In the genomic region with DNA sequence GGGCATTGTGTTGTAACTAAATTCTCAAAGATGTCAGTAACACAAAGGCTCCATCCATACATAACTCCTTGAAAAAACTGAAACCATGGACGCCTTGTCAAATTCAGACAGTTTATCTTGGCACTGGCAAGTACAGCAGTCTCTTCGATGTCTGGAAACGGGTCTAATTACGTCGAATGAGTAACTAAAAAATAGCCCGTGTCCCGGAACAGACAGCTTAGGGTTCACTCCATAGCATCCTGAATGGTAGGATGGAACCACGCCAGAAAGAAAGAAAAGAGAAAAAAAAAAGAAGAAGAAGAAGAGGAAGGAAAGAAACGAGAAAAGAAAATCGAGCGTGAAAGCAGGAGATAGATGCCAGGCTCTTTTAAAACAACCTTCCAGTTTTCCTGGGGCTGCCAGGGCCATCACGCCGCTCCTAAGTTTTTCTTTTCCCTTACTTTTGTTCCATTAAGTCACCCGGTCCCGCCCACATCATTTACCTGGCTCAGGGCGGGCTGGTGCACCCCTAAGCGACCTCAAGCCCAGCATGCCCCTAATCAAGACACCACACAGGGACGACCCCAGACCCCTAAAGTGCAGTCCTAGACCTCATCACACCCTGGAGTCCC, we compare ENCODE assay signal across 8 mouse cellular contexts. TPM values are rescaled to one million over a fixed set of nuclear protein-coding genes. Genes with fewer than 3 reads are reported as not detected.
DNase-seq lines count a peak whose midpoint lies in the region; ATAC-seq and TF ChIP-seq lines count a peak whose summit lies in the region.

No protein-coding gene starts in this region.

- H3K27ac ChIP-seq in kidney, adult 2 months (ENCODE audit: insufficient read depth, low read depth, low read length), result peak overlapping the region; percentile 72
- H3K27ac ChIP-seq in hindbrain, embryonic 12.5 days, result no peak overlapping the region
- H3K27ac ChIP-seq in midbrain, embryonic 14.5 days (replicated peaks; ENCODE audit: low read depth, low read length), result no peak overlapping the region

- TF ChIP-seq POLR2A in kidney, adult 2 months (IDR thresholded peaks at IDR 0.05; ENCODE audit: low read depth, low read length), result no peak

- peak overlapping the region; percentile 88 for H3K4me3 ChIP-seq in kidney, adult 2 months (ENCODE audit: insufficient read depth, low read depth, low read length)
- peak overlapping the region; percentile 60 for H3K4me3 ChIP-seq in hindbrain, embryonic 12.5 days
- peak overlapping the region; percentile 65 for H3K4me3 ChIP-seq in midbrain, embryonic 14.5 days (replicated peaks; ENCODE audit: low read depth, low read length)

- H3K9me3 ChIP-seq in hindbrain, embryonic 12.5 days (replicated peaks), result no peaks in the 10 kb centered on the region
- no peaks in the 10 kb centered on the region for H3K9me3 ChIP-seq in midbrain, embryonic 14.5 days (ENCODE audit: control insufficient read depth, low read length)

- peak overlapping the region; percentile 74 for H3K4me2 ChIP-seq in hindbrain, embryonic 12.5 days (replicated peaks)
- peak overlapping the region; percentile 83 for H3K4me2 ChIP-seq in midbrain, embryonic 14.5 days (ENCODE audit: low read length)

- 1% methylated on average over 18 of the region's 18 CpGs for WGBS in kidney, adult 2 months
- 6% methylated on average over 18 of the region's 18 CpGs for WGBS in hindbrain, embryonic 12.5 days
- 6% methylated on average over 18 of the region's 18 CpGs for WGBS in midbrain, embryonic 14.5 days

- H3K4me1 ChIP-seq in kidney, adult 2 months (ENCODE audit: control insufficient read depth, insufficient read depth, low read length), result peaks cover 14% of the 10 kb centered on the region
- peaks cover 3% of the 10 kb centered on the region; the same call in 1 of the 2 replicates for H3K4me1 ChIP-seq in hindbrain, embryonic 12.5 days
- H3K4me1 ChIP-seq in midbrain, embryonic 14.5 days (ENCODE audit: control insufficient read depth, insufficient read depth, low read length), result peaks cover 6% of the 10 kb centered on the region

- no peaks in the 10 kb centered on the region for H3K36me3 ChIP-seq in kidney, adult 2 months (ENCODE audit: control insufficient read depth, insufficient read depth, low read length)
- H3K36me3 ChIP-seq in hindbrain, embryonic 12.5 days, result no peaks in the 10 kb centered on the region
- no peaks in the 10 kb centered on the region for H3K36me3 ChIP-seq in midbrain, embryonic 14.5 days (ENCODE audit: control insufficient read depth, insufficient read depth, low read length)

- no peak; the same call in 1 of the 2 replicates for ATAC-seq in hindbrain, embryonic 12.5 days (ENCODE audit: low FRiP score)
- ATAC-seq in midbrain, embryonic 14.5 days (ENCODE audit: low FRiP score, low TSS enrichment), result no peak

- H3K27me3 ChIP-seq in kidney, adult 2 months (replicated peaks; ENCODE audit: control insufficient read depth, insufficient read depth, low read length), result no peaks in the 10 kb centered on the region
- peaks cover 16% of the 10 kb centered on the region for H3K27me3 ChIP-seq in hindbrain, embryonic 12.5 days
- peaks cover 5% of the 10 kb centered on the region for H3K27me3 ChIP-seq in midbrain, embryonic 14.5 days (ENCODE audit: control insufficient read depth, insufficient read depth, low read length)

- peak overlapping the region; percentile 60 for H3K9ac ChIP-seq in hindbrain, embryonic 12.5 days
- peak overlapping the region; percentile 64; the same call in 1 of the 2 replicates for H3K9ac ChIP-seq in midbrain, embryonic 14.5 days (replicated peaks; ENCODE audit: low read length)

- no peak for TF ChIP-seq CTCF in kidney, adult 2 months (conservative IDR thresholded peaks at IDR 0.05; ENCODE audit: insufficient read depth, insufficient read length, low read depth, low read length)

- DNase-seq in kidney, adult 2 months, result peak; percentile 42
- no peak for DNase-seq in kidney, adult 11 months
- DNase-seq in adipocyte (ENCODE audit: low spot score), result peak; percentile 17
- peak; percentile 12 for DNase-seq in midbrain, embryonic 14.5 days
- DNase-seq in gastrocnemius, adult 8-10 months (ENCODE audit: low spot score in 2 of 2), result no peak
- DNase-seq in thymus, postnatal 14 days, result no peak
- no peak for DNase-seq in T-cell, adult 2 months (ENCODE audit: low spot score)

RNA-seq across cellular contexts. Expression of a gene that starts 0.8 kb away (rescaled TPM):
- polyA plus RNA-seq in kidney, adult 2 months (2012; rRNA removed), result 37.1 and 43.1 TPM in 2 replicates
- polyA plus RNA-seq in hindbrain, embryonic 12.5 days (2016; fragmentation: Nextera tagmentation; extraction: Ambion mirVana), result 4.5 and 4.7 TPM in 2 replicates
- 1.7 and 2.6 TPM in 2 replicates for polyA plus RNA-seq in midbrain, embryonic 14.5 days (2014; fragmentation: Nextera tagmentation; extraction: Ambion mirVana)
- total RNA-seq in gastrocnemius, adult 8-10 months (2022), result 1 to 10 TPM; 2.3 to 3.6 (median 3.2) TPM

RNA-seq across cellular contexts. Expression of a gene that starts 31.0 kb away (rescaled TPM):
- polyA plus RNA-seq in kidney, adult 2 months (2012; rRNA removed), result 23.0 and 26.3 TPM in 2 replicates
- 67.4 and 69.5 TPM in 2 replicates for polyA plus RNA-seq in hindbrain, embryonic 12.5 days (2016; fragmentation: Nextera tagmentation; extraction: Ambion mirVana)
- 22.4 and 28.7 TPM in 2 replicates for polyA plus RNA-seq in midbrain, embryonic 14.5 days (2014; fragmentation: Nextera tagmentation; extraction: Ambion mirVana)
- total RNA-seq in gastrocnemius, adult 8-10 months (2022), result 1 to 10 TPM in 1 of 4 experiments, under 1 TPM in 3; 0.24 to 1.4 (median 0.77) TPM

Comparison
In these comparisons a context has a peak if more than half of its experiments do, and no peak if none do; other contexts are left out.
1. DNase-seq: peak in kidney, adult 2 months (single experiment), adipocyte (single experiment) and midbrain, embryonic 14.5 days (single experiment); none in kidney, adult 11 months (single experiment), gastrocnemius, adult 8-10 months (0 of 2), thymus, postnatal 14 days (single experiment) and T-cell, adult 2 months (single experiment).
2. Peak in every context shown above with its lines, with median percentiles within 50 percentile points of each other: H3K4me3 ChIP-seq.